Mouse (Mus musculus) heart, embryonic 15.5 days (tissue): ENCODE results near the gene Gabpb2. TPM values are rescaled to one million over a fixed set of nuclear protein-coding genes. Genes with fewer than 3 reads are reported as not detected.

Experiments
- ATAC-seq: fragments of 200-750 bp; cut with Nextera tagmentation; replicated peaks from 2 replicates; pipeline ENCODE4 v1.8.0; 2017; ENCODE audit warnings: low read depth, moderate TSS enrichment; ENCODE audit not compliant: insufficient number of reproducible peaks, insufficient read depth, low FRiP score
- H3K27ac ChIP-seq: fragments of 300-500 bp; sonication (generic); 2 replicates; pipeline ENCODE4 v1.5.1; 2015; ENCODE audit warnings: mild to moderate bottlenecking, inconsistent platforms
- H3K27me3 ChIP-seq: fragments of 300-500 bp; sonication (generic); 2 replicates; pipeline ENCODE4 v1.6.1; 2015; ENCODE audit warnings: inconsistent platforms
- H3K36me3 ChIP-seq: fragments of 300-500 bp; sonication (generic); 2 replicates; pipeline ENCODE4 v1.6.1; 2015; ENCODE audit warnings: mild to moderate bottlenecking, inconsistent platforms
- H3K4me1 ChIP-seq: fragments of 300-500 bp; sonication (generic); replicated peaks from 2 replicates; pipeline ENCODE4 v1.6.1; 2015; ENCODE audit warnings: inconsistent platforms
- H3K4me2 ChIP-seq: fragments of 300-500 bp; sonication (generic); 2 replicates; pipeline ENCODE4 v1.6.1; 2015; ENCODE audit warnings: inconsistent platforms, mild to moderate bottlenecking, moderate library complexity
- H3K4me3 ChIP-seq: fragments of 300-500 bp; sonication (generic); 2 replicates; pipeline ENCODE4 v1.5.1; 2015; ENCODE audit warnings: mild to moderate bottlenecking, inconsistent platforms
- H3K9ac ChIP-seq: fragments of 300-500 bp; sonication (generic); 2 replicates; pipeline ENCODE4 v1.6.1; 2015; ENCODE audit warnings: mild to moderate bottlenecking, inconsistent platforms
- H3K9me3 ChIP-seq: fragments of 300-500 bp; sonication (generic); replicated peaks from 2 replicates; pipeline ENCODE4 v1.6.1; 2016; ENCODE audit warnings: inconsistent platforms
- WGBS: fragments of 180-500 bp; shearing (Covaris S2); methylation state at CpG from one replicate; pipeline ENCODE4 v1.1.7; 2015; ENCODE audit warnings: mixed read lengths; 5-methylcytosine and 5-hydroxymethylcytosine counted together
- polyA plus RNA-seq: library from polyadenylated mRNA; unstranded; fragments of >200 nt; fragmentation: Nextera tagmentation; extraction: Ambion mirVana; gene quantifications from 2 replicates; pipeline ENCODE4 v1.2.1, GENCODE M21; 2015

Gabpb2 gene
- 5.1 and 6.5 TPM in 2 replicates for polyA plus RNA-seq

DNA sequence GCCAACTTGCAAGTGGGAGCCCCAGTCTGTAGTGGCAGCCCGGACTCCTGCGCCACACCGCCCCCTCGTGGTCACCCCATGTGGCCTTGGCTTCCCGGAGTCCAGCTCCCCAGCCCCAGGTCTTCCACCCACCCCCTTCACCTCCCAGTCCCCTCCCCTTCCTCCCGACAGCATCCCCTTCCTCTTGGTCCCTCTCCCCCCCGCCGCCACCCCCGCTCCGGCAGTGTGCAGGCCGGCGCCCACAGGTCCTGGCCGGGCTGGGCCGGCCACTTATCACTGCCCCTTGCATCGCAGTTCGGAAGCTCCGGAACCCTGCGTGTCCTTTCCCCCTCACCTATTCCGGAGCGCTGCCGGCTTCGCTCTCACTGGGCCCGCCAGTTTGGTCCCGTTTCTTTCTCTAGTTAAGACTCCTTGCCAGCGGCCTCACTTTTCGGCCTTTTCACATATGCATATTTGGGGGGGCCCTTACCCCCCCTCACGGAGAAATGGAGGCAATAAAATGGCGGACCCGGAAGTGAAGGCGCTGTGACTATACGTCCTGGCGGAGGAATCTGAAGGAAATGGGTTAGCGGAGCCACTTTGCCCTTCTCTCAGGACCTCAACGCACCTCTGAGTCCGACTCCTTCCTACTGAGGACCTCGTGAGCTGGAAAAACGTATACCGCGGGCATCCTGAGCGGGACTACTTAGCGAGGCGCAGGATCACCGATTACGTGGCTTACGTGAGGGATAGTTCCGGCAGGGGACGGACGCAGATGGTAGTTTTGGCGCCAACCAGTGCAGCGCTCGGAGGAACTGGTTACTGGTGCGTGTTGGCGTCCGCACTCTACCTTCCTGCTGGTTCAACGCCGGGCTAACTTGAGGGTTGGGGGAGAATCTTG, at the start of gene Gabpb2:
Gene Gabpb2, minus strand, starts transcription at position 662 of the 880 bp plus-strand sequence.
- peak within 1 kb of the TSS; percentile 65 for H3K4me2 ChIP-seq
- H3K4me3 ChIP-seq = peak within 1 kb of the TSS; percentile 72
- H3K9ac ChIP-seq = peak within 1 kb of the TSS; percentile 87
- ATAC-seq = peak; percentile 91
- H3K36me3 ChIP-seq = peaks cover 27% of the 10 kb centered on the region; the same call in 1 of the 2 replicates
- WGBS = 0% methylated on average over 56 of the region's 56 CpGs
- H3K27ac ChIP-seq = peak within 1 kb of the TSS; percentile 99
- peaks cover 16% of the 10 kb centered on the region for H3K4me1 ChIP-seq
- H3K27me3 ChIP-seq = no peaks in the 10 kb centered on the region
- H3K9me3 ChIP-seq = no peaks in the 10 kb centered on the region

- 90% methylated on average over 3 of the region's 3 CpGs for WGBS
- H3K27ac ChIP-seq = no peak overlapping the region
- 0 out of 2 replicates have a peak, but pooled peaks cover 4% of the 10 kb centered on the region for H3K4me1 ChIP-seq
- H3K9ac ChIP-seq = no peak overlapping the region
- ATAC-seq = no peak
- no peak overlapping the region for H3K4me3 ChIP-seq
- H3K9me3 ChIP-seq = no peaks in the 10 kb centered on the region
- H3K4me2 ChIP-seq = no peak overlapping the region
- H3K36me3 ChIP-seq = peaks cover 63% of the 10 kb centered on the region
- no peaks in the 10 kb centered on the region for H3K27me3 ChIP-seq
These were observed 48.3 kb upstream of the Gabpb2 start for GRCm38 (mm10) chr3:95266052-95266451.

- Histone ChIP-seq H3K9ac (no peak overlapping the region), H3K27me3 (no peaks in the 10 kb centered on the region), H3K4me1 (0 out of 2 replicates have a peak, but pooled peaks cover 1% of the 10 kb centered on the region), H3K4me3 (no peak overlapping the region), H3K4me2 (no peak overlapping the region), H3K36me3 (peaks cover 73% of the 10 kb centered on the region), H3K27ac (no peak overlapping the region), H3K9me3 (no peaks in the 10 kb centered on the region)
- ATAC-seq = no peak
- WGBS = 76% methylated on average over 1 of the region's 1 CpGs
These were observed 47.0 kb upstream of the Gabpb2 start for GRCm38 (mm10) chr3:95264724-95265123.

- Histone ChIP-seq H3K9ac (no peak overlapping the region), H3K4me1 (no peaks in the 10 kb centered on the region), H3K4me2 (no peak overlapping the region), H3K36me3 (peaks cover 80% of the 10 kb centered on the region), H3K27me3 (no peaks in the 10 kb centered on the region), H3K9me3 (no peaks in the 10 kb centered on the region), H3K4me3 (no peak overlapping the region), H3K27ac (no peak overlapping the region)
- WGBS = 47% methylated on average over 11 of the region's 11 CpGs
- no peak for ATAC-seq
These were observed 45.5 kb upstream of the Gabpb2 start for GRCm38 (mm10) chr3:95263089-95263739.

- no peaks in the 10 kb centered on the region for H3K4me1 ChIP-seq
- H3K36me3 ChIP-seq = peaks cover 80% of the 10 kb centered on the region
- no peaks in the 10 kb centered on the region for H3K9me3 ChIP-seq
- H3K9ac ChIP-seq = no peak overlapping the region
- 88% methylated on average over 4 of the region's 4 CpGs for WGBS
- H3K27me3 ChIP-seq = no peaks in the 10 kb centered on the region
- no peak overlapping the region for H3K27ac ChIP-seq
- H3K4me2 ChIP-seq = no peak overlapping the region
- ATAC-seq = no peak
- H3K4me3 ChIP-seq = no peak overlapping the region
These were observed 44.3 kb upstream of the Gabpb2 start for GRCm38 (mm10) chr3:95261975-95262374.

DNA sequence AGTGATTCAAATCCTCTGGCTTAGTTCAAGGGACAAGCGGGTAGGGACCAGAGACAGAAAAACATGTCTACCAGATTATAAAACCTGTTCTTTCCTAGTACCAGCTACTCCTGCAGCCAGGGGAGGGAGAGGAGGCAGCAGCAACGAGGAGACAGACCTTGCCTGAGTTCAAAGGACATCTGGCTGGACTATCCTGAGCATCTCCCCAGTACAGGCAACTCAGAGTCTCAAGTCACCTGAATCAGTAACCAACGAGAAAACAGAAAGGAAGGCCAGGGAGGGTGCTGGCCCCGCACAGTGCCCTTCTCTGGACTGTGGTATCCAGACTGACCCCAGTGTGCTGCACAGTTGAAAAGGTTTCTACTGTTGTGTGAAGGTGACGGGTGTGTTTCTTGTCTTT, 39.2 kb upstream of the Gabpb2 start:
- peaks cover 82% of the 10 kb centered on the region for H3K36me3 ChIP-seq
- H3K27ac ChIP-seq = no peak overlapping the region
- no peak overlapping the region for H3K9ac ChIP-seq
- H3K4me1 ChIP-seq = no peaks in the 10 kb centered on the region
- ATAC-seq = no peak
- no peak overlapping the region for H3K4me2 ChIP-seq
- WGBS = 85% methylated on average over 5 of the region's 5 CpGs
- H3K4me3 ChIP-seq = no peak overlapping the region
- H3K9me3 ChIP-seq = no peaks in the 10 kb centered on the region
- no peaks in the 10 kb centered on the region for H3K27me3 ChIP-seq

- H3K4me1 ChIP-seq = no peaks in the 10 kb centered on the region
- H3K4me2 ChIP-seq = no peak within 1 kb of the TSS
- H3K27ac ChIP-seq = no peak within 1 kb of the TSS
- H3K9ac ChIP-seq = no peak within 1 kb of the TSS
- ATAC-seq = no peak
- WGBS = 52% methylated on average over 7 of the region's 7 CpGs
- H3K27me3 ChIP-seq = no peaks in the 10 kb centered on the region
- peaks cover 31% of the 10 kb centered on the region; the same call in 1 of the 2 replicates for H3K36me3 ChIP-seq
- H3K4me3 ChIP-seq = no peak within 1 kb of the TSS
- H3K9me3 ChIP-seq = no peaks in the 10 kb centered on the region
These were observed 33.2 kb upstream of the Gabpb2 start, which contains the start of gene Bnipl for GRCm38 (mm10) chr3:95250783-95251424. Gene Bnipl, minus strand, starts transcription at chr3:95251193.

DNA sequence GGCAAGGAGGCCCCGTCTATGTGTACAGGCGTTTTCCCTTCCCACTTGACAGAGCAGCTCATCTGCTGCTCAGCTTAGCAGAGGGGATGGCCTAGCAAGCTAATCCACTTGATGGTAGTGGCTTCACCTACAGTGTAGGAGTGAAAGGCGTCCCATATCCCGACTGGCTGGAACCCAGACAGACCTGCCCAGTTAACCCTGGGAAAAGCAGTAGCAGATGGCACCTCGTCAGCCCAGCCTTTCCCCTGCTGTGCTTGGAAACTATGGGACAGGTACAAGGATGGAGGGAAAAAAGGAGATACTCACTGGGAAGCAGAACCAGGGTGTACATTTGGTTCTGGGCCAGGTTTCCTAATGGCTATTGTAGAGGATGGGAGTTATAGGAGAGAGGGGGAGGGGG, 32.6 kb upstream of the Gabpb2 start:
- Histone ChIP-seq H3K27me3 (no peaks in the 10 kb centered on the region), H3K27ac (no peak overlapping the region), H3K4me1 (no peaks in the 10 kb centered on the region), H3K9ac (no peak overlapping the region), H3K36me3 (peaks cover 28% of the 10 kb centered on the region; the same call in 1 of the 2 replicates), H3K4me3 (no peak overlapping the region), H3K9me3 (no peaks in the 10 kb centered on the region), H3K4me2 (no peak overlapping the region)
- ATAC-seq = no peak
- WGBS = 66% methylated on average over 5 of the region's 5 CpGs

DNA sequence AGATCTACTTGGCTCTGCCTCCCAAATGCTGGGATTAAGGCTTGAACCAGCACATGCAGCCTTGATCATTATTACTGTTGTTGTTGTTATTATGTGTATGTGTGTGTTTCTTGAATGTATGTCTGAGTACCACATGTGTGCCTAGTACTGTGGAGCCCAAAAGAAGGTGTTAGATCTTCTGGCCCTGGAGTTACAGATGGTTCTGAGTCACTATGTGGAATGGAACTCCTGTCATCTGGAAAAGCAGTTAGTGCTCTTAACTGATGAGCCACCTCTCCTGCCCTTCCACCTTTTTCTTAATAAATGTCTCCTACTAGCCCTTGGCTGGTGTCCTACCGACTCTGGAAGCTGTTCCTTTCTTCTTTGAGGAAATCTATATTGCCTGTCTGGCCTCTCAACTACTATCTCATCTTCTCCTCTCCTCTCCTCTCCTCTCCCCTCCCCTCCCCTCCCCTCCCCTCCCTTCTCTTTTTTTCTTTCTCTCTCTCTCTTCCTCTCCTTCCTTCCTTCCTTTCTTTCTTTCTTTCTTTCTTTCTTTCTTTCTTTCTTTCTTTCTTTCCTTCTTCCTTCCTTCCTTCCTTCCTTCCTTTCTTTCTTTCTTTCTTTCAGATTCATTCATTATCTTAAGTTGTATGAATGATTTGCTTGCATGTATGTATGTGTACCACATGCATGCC, 30.1 kb upstream of the Gabpb2 start:
- no peak for ATAC-seq
- no peak overlapping the region for H3K4me2 ChIP-seq
- peaks cover 4% of the 10 kb centered on the region; the same call in 1 of the 2 replicates for H3K36me3 ChIP-seq
- no peak overlapping the region for H3K4me3 ChIP-seq
- H3K4me1 ChIP-seq = no peaks in the 10 kb centered on the region
- no peaks in the 10 kb centered on the region for H3K27me3 ChIP-seq
- WGBS = 36% methylated on average over 1 of the region's 1 CpGs
- no peaks in the 10 kb centered on the region for H3K9me3 ChIP-seq
- H3K9ac ChIP-seq = no peak overlapping the region
- H3K27ac ChIP-seq = no peak overlapping the region

- ATAC-seq = 0 out of 2 replicates have a peak, but pooled peaks have one; percentile 22
- H3K9ac ChIP-seq = no peak overlapping the region
- 0 out of 2 replicates have a peak, but pooled peaks cover 3% of the 10 kb centered on the region for H3K36me3 ChIP-seq
- no peak overlapping the region for H3K27ac ChIP-seq
- H3K4me2 ChIP-seq = no peak overlapping the region
- no peaks in the 10 kb centered on the region for H3K27me3 ChIP-seq
- no peak overlapping the region for H3K4me3 ChIP-seq
- no peaks in the 10 kb centered on the region for H3K4me1 ChIP-seq
- 69% methylated on average over 5 of the region's 5 CpGs for WGBS
- no peaks in the 10 kb centered on the region for H3K9me3 ChIP-seq
These were observed 28.9 kb upstream of the Gabpb2 start for GRCm38 (mm10) chr3:95246465-95247231.
